Mouse (Mus musculus) thymus, postnatal 0 days (tissue): Measurements from ENCODE around the gene Cxcl14. TPM values are rescaled to one million over a fixed set of nuclear protein-coding genes. Genes with fewer than 3 reads are reported as not detected.

Experiments
- DNase-seq: peaks from one replicate; pipeline ENCODE4 v3.0.0-alpha.2; 2015; ENCODE audit warnings: low spot score
- polyA plus RNA-seq: library from polyadenylated mRNA; unstranded; fragments of >200 nt; fragmentation: Nextera tagmentation; extraction: Ambion mirVana; gene quantifications from 2 replicates; pipeline ENCODE4 v1.2.1, GENCODE M21; 2015

Cxcl14 gene
- polyA plus RNA-seq, 1 experiment from 2014 or later: 0.38 TPM

DNA sequence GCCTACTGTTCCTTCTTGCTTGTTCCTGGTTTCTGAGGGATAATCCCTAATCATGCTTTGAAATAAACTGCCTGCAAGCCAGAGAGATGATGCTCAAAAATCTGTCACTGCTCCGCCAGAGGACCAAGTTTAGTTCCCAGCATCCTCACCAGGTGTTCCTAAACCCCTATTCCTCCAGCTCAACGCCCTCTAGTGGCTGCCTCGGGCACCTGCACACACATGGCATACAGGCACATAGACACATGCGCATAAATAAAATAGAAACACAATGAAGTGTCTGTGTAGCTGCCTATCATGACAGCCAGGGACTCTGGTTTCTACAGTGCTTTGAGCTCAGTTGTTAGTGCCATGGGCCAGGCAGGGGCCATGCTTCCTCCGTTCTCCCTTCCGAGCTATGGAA, 6.4 kb downstream of the Cxcl14 start:
- DNase-seq: no peak

DNA sequence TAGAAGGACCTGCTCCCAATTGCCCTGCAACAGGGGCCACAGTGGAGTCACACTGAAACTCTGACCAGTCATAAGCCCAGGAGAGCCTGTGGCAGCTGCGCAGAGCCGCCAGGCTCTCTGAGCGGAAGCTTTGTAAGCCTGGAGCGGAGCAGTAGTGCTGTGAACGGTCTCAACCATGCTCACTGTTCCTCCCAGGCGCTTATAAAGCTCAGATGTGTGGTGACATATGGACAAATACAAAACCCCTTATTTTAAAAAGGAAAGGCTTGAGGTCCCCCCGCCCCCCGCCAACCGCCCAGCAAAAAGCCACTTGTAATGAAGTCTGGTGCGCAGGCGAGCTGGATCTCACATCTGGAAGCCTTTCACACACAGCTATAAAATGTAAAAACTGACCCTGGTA, 7.1 kb downstream of the Cxcl14 start:
- DNase-seq: no peak

DNA sequence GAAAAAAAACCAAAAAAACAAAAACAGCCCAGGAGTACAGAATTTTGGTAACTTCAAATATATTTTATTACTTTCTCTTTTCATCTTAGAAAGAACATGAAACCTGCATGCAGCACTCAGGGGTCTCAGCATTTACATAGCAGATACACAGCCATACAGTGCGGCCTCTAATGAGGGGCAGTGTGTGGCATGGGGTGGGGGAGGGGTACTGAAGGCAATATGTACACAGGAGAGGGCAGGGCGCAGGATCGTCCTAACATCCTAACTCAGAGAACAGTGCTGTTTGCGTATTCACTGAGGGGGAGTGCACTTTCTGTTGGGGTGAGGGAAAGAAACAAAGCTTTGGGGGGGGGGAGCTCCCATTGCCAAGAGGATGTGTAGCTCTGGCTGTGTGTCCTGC, 7.8 kb downstream of the Cxcl14 start:
- no peak for DNase-seq

DNA sequence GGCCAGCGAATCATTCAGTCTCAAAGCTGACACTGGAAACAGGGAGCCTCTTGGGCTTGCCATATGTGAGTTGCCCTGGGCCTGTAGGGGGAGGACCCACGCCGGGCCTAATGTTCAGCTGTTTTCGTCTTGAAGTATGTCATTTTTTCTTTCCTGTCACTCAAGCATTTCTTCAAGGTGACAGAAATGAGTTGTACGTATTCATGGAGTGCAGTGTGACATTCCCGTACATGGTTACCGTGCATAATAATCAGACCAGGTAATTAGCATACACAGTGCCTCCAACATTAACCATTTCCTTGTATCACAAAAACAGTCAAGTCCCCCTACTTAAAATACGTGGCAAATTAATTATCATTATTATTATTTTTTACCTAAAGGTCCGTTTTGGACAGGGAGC, 9.3 kb downstream of the Cxcl14 start:
- no peak for DNase-seq

DNA sequence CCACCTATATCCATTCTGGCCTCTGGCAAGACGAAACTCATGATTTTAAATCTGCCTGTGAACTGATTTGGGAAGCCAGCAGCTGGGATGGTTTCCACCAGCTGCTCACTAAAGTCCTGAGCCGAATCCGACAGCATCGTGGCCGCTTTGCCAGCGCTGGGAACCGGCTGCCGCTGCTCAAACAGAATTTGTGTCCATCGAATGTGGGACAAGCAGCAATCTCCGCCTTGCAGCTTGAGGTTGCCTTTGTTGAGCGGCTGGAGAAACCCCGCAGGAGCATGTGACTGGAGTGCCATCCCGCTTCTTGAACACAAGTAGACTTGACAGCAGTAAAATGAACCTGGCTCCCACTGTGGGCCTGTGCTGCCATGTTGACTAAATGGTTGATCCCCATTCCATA, 13.0 kb downstream of the Cxcl14 start:
- no peak for DNase-seq

DNA sequence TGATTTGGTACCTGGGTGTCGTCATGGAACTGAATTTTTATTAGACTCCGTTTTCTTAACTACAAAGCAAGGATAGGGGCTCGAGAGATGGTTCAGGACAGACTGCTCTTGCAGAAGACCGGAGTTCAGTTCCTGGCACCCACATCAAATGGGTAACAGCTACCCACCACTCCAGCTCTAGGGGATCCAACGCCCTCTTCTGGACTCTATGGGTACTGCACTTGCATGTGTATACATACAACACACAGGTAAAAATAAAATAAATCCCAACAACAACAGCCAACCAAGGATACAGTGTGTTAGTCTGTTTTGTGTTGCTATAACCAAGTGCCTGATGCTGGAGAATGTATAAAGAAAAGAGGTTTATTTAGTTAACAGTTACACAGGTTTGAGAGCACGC, 16.0 kb downstream of the Cxcl14 start:
- no peak for DNase-seq

DNA sequence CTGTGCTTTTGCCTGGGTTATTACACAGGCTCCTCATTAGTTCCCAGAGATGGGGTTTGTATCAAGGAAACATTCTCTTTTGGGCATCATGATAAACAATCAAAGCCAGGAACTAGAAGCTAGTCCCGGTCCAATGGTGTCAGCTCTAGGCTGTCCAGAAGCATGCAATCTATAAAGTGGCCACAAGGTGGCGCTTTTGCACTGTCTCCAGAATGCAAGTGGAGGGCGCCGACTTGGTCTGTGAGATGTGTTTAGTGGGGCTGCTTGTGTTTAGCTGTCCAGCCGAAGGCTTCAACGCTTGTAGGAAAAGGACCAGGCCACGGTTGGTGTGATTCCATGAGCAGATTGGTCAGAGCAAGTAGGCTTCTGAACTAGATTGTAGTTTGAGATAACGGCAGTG, 16.9 kb downstream of the Cxcl14 start:
- peak; percentile 75 for DNase-seq

DNA sequence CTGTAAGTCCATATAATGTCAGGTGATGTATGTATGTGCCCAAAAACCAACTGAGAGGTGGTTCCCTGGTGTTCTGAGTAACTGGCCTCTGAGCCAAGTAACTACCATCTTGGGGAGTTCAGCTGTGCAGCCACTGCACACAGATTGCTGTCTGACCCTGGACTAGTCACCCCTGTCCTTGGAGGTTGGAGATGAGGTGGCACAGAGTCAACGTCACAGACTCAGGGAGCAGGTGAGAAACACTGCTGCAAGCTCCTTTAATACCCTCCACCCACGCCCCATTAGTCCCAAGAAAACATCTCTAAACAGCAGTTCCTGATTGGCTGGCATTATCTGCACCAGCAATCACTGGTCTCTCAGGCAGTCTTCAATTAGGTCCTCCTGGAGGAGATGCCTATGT, 21.2 kb downstream of the Cxcl14 start:
- no peak for DNase-seq

DNA sequence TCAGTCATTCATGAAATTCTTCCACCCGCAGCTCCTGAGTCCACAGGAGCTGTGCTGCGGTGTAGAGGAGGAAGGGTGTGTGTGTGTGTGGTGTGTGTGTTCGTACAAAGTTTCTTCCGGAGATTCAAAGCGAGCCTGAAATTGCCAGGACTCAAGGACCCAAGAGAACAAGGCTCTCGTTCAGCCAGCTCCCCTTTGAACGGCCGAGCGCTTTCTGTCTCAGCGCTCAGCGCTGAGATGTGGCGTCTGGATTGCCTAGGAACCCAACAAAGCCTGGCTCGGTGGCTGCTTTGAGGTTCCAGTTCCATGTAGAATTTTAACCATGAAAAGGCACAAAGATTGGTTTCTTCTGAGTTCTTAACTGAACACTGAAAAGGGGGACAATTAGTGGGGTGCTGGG, 26.2 kb downstream of the Cxcl14 start:
- DNase-seq: no peak

DNA sequence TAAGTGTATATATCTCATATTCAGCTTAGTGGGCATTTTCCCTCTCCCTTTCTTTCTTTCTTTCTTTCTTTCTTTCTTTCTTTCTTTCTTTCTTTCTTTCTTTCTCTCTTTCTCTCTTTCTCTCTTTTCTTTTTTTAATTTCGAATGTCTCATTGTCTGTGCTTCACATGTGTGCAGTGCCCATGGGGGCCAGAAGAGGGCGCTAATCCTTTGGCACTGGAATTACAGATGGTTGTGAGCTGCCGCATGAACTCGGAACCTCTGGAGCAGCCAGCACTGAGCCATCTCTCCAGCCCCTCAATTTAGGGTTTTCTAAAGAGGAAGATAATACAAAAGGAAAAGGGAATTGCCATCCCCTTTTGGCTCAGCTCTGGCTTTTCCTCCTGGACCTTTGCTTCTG, 29.0 kb downstream of the Cxcl14 start:
- DNase-seq: no peak

DNA sequence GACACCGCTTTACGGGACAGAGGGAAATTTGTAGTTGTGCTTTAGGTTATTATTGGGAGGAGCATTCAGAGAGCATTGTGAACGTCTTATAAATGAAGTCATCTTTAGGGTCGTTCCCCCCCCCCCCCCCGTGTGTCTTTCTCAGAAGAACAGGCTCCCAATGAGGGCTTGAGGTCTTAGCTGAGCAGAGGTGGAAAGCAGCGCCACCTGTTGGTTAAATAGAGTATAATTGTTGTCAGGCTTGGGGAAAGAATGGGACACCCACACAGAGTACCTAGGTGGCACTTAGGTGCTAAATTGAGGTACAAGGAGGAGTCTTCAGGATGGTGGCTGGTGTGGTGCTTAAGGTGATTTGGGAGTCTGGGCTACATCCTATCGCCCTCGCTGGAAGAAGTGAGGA, 29.9 kb downstream of the Cxcl14 start:
- peak; percentile 69 for DNase-seq

DNA sequence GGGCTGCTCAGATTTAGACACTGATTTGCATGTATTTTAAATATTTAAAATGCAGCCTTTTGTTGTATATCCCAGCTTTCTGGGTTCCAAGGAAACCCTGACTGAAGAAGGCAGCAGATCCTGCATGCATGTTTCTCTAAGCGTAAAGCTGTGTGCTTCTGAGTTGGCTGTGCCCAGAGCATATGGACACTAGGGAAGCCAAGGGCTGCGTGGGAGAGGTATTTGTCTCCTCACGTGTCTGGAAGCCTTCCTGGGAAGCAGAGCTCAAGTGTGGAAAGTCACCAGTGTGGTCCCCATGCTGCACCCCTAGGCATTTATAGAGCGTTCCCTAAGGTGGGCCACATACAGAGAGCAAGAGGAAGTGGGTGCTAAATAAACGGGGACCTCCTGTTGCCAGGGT, 30.7 kb downstream of the Cxcl14 start:
- DNase-seq: no peak

DNA sequence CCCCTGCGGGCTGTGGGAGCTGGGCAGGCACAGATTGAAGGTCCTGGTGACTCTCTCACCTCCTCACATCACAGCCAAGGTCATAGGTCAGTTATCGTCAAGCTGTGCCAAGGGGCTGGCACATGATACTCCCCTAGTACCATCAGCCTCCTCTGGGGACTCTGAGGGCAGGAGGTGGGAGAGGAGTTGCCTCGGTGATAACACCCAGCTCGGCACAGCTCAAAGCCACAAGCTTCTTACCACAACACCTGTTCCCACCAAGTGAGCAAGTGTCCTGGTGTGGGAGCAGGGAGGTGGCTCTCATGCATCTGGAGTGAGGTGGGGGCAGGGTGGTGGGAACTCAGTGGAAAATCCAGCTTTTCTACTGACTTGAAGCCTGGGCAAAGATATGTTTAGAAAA, 34.1 kb downstream of the Cxcl14 start:
- DNase-seq: peak; percentile 51

DNA sequence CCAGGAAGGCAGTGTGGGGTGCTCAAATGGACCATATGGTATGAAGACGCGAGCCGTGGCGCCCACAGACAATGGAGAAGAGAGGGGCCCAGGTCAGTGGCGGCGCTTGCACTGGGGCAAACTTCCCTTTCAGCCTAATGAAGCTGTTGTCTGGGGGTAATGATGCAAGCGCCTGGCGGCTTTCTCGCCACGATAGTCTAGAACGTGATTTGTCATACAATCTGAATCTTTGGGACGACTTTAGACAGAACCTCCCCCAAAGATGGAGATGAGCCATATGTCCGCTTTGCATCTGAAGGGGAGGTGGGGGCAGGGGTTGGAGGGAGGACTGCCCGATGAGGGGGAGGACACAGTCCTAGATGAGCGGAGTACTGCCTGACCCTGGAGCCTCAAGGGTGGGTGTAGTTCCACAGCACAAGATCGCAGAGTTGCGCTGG, 36.0 kb downstream of the Cxcl14 start:
- no peak for DNase-seq

DNA sequence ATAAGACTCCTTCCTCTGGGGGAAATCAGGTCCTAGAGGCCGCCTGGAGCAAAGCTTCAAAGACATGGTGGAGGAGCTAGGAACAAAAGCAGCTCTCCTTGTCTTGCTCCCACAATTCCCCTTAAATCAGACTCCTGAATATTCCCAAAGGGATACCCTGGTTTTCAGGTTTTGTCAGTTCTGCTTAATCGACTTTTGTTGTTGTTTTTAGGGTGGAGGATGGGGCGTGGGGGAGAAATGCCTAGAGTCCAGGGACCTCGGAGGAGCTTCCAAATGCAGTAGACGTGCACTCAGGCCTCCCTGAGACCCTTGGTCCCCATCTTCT, 36.5 kb downstream of the Cxcl14 start:
- no peak for DNase-seq

DNA sequence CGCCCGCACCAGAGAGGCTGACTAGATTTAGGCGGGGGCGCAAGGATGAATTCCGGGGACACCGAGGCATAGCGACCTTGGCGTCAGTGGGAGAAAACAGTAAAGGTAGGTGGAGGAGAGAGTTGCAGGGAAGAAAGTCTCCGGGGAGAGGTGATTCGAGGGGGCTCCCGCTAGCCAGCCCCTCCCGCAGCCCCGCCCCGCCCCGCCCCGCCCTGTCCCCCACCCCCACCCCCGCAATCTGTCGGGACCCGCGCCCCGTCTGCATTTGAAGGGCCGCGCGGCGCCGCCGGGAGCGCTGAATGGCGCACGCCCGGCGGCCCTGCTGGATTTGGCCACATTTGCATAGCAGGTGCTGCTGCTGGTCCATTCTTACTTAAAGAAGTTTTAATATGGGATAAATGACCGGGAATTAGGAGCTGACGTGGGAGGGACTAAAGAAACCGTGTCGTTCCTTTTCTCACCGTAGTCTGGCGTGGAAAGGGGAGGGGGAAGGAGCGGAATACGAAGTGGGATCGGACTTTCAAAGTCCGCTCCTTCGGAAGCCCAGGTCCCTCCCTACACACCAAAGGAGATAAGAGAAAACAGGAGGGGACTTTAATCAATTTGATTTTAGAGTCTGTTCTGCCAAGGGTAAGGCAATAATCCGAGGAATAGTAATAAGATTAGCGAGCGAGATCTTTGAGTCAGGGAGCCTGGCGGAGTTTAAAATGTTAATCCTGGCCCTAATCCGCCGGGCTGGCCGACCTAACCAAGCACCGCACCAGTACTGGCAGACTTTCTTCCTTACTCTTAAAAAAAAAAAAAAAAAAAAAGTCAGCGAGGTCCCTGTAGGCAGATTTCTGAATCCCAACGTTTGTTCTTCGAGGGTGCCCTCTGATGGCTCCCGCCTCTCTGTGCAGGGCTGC, 37.1 kb downstream of the Cxcl14 start:
- peak; percentile 21 for DNase-seq

DNA sequence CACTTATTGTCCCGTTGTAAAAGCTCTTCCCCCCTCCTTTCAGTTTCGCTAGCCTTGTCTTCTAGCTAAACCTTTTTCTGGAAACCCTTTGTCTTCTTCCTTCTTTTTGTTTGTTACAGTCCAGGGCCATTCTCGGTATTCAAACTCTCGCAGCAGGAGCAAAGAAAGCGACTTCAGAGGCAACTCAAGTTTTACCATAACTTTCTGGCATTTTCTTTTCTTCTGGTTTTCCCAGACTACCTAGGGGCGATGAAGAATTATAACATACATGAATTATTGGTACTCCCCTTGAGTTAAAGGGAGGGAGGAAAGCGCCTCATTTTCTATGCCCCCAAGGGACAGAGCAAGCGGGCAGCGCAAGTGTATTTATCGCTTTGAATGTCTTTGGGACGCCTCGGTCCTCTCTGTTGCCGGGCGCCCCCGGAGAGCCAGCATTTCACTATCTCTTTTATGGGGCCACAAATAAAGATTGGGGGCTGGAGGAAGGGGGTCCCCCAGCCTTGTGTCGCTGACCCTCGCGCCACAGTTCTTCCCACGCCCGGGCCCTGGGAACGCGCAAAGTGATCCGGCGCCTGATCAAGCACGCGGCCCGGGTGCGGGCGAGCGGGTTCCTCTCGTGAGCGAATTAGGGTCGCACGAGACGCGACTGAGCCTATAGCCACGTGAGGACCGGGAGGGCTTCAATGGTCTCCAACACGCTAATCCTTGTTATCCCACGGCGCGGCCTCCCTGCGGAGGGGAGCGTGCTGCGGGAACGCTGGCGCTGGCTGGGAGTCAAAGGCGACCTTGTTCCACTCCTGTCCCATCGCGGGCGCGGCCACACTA, 37.9 kb downstream of the Cxcl14 start:
- no peak for DNase-seq

DNA sequence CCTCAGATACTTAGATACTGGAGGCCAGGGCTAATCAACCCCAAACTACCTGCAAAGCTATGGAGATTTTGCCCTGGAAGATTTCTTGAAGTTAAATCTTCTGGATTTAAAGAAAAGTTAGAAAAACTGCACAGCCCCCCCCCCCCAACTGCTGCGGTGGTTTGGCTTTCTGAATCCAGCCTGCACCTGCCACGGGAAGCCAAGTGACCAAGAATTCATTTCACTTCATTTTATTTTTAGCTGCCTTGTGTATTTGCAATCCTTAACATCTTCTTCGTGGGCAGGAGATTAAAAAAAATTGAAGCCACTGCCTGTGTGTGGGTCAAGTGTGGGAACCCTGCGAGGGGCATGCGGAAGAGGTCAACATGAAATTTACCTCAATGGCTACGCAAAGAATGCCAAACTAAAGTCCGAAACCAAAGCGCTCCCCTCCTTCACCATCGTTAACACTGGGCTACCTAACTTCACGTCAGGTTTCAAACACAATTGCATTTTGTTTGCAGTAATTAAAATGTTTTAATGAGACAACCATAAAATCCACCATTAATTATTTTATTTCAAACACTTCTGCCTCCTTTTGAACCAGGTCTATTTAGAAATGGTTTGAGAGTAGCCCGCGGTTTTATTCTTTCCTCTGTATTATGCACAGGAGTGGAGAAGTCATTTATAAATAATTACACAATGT, 38.7 kb downstream of the Cxcl14 start:
- DNase-seq: no peak

DNA sequence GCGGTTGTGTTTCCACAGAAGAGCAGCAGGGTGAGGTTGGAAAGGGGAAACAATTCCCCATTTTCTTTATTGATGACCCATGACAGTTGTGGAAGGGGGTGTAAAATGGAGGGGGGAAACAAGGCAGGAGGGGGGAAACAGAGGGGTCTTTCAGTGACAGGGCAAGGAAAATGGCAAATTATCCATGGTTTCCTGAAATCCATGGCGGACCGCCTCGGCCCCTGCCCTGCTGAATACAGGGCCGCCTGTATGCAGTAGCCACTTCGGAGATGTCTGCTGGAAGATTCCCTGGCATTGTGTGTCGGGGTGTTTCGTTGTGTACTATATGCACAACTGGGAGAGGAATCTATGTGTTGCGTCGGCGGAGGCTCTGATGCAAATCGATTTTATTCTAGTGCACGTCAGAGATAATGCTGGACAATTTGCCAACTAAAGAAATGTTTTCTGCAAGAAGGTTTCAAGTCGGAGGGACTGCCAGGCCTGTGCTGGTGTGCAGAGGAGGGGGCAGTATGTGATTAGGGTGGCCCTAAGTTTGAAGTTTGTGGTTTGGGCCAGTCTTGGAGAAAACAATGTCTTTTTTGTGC, 39.5 kb downstream of the Cxcl14 start:
- DNase-seq: no peak

DNA sequence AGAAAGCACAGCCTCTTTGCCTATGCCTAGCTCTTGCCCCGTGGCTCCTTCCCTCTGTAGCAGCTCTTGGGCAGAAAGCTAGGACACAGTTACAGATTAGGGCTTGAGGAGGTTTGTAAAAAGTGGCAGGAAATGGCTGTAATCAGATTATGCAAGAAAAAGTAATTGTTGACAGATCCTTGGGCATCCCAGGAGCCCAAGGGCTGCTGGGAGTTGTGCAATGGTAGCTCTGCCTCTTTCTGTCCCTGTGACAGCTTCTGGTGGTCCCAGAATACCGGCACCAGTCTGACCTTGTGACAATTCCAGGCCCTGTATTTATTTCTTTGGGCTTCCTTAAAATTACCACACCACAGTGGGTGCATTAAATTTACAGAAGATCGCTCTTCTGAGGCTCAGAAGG, 43.0 kb downstream of the Cxcl14 start:
- no peak for DNase-seq

DNA sequence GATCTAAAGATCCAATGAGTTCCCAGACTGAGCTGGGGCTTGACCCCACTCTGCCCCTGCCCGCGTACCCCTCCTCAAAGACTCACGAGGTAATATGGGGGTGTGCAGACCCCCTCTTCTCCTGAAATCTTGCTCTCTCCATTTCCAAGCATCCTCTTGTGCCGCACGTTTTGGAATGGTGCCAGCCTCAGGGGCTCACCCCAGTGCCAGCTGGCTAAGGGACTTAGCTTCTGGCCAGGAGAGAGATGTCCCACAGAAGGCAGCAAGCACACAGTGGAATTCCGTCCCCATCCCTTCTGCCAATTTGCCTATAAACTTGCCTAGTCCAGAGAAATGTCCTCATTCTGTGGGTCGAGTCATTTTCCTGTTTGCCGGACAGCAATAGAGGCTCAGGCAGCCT, 43.6 kb downstream of the Cxcl14 start:
- no peak for DNase-seq
